Mouse (Mus musculus) CH12.LX (cell line): Measurements from ENCODE around the gene Dgcr2. TPM values are rescaled to one million over a fixed set of nuclear protein-coding genes. Genes with fewer than 3 reads are reported as not detected.

ENCODE experiments used
- DNase-seq: peaks from one replicate; pipeline ENCODE4 v3.0.0-alpha.2; 2013; ENCODE audit errors: extremely low read depth
- H3K27ac ChIP-seq: 2 replicates; pipeline ENCODE4 v1.5.1; 2012; ENCODE audit warnings: low read depth, mild to moderate bottlenecking, control low read depth, moderate library complexity; ENCODE audit not compliant: insufficient read depth
- H3K27me3 ChIP-seq: replicated peaks from 2 replicates; pipeline ENCODE3; 2012; ENCODE audit warnings: inconsistent platforms
- H3K36me3 ChIP-seq, 2 experiments: replicated peaks in 1 of 2; 2 replicates each; pipeline versions ENCODE3 to v1.6.1; 2012; ENCODE audit warnings: inconsistent platforms in 1 of 2, low read length in 1 of 2, mild to moderate bottlenecking in 1 of 2, mixed read lengths in 1 of 2, moderate library complexity in 1 of 2; ENCODE audit not compliant: control insufficient read depth in 1 of 2, insufficient read depth in 1 of 2
- H3K4me1 ChIP-seq, 2 experiments: 2 replicates each; pipeline ENCODE4 v1.6.1; 2012; ENCODE audit warnings: inconsistent platforms in 1 of 2, moderate library complexity in 1 of 2; ENCODE audit not compliant: insufficient read depth in 2 of 2, control insufficient read depth in 1 of 2
- H3K4me2 ChIP-seq: 2 replicates; pipeline ENCODE4 v1.6.1; 2012; ENCODE audit warnings: low read depth, mild to moderate bottlenecking, control low read depth; ENCODE audit not compliant: poor library complexity, insufficient read depth, severe bottlenecking
- H3K4me3 ChIP-seq, 3 experiments: fragments of 150-350 bp in 1 of 3; sonication (generic) in 1 of 3; replicated peaks in 1 of 3; 2 replicates each; pipeline versions ENCODE3 to v1.5.1; 2011 to 2012; ENCODE audit warnings: low read depth in 2 of 3, low read length in 2 of 3, mild to moderate bottlenecking in 2 of 3, moderate library complexity in 2 of 3, control low read depth in 1 of 3, improper control_type of control experiment in 1 of 3, inconsistent platforms in 1 of 3, mixed read lengths in 1 of 3; ENCODE audit not compliant: poor library complexity in 1 of 3
- H3K79me2 ChIP-seq: replicated peaks from 2 replicates; pipeline ENCODE4 v1.6.1; 2012; ENCODE audit warnings: mild to moderate bottlenecking, moderate library complexity; ENCODE audit not compliant: control insufficient read depth, poor library complexity, insufficient read depth, severe bottlenecking; ENCODE audit errors: extremely low read depth
- H3K9ac ChIP-seq: 2 replicates; pipeline ENCODE4 v1.6.1; 2012; ENCODE audit warnings: low read depth, mild to moderate bottlenecking, control low read depth, moderate library complexity; ENCODE audit not compliant: insufficient read depth
- H3K9me3 ChIP-seq: replicated peaks from 2 replicates; pipeline ENCODE3; 2012; ENCODE audit warnings: low read length, inconsistent platforms, mixed read lengths
- CHD1 ChIP-seq: IDR thresholded peaks from 2 replicates; pipeline ENCODE4 v1.6.1; 2012; ENCODE audit warnings: low read depth, low read length, improper control_type of control experiment, inconsistent platforms
- CHD2 ChIP-seq: IDR thresholded peaks from 2 replicates; pipeline ENCODE4 v1.6.1; 2011; ENCODE audit warnings: low read length, improper control_type of control experiment
- CTCF ChIP-seq, 2 experiments: IDR thresholded peaks in 1 of 2; conservative IDR thresholded peaks in 1 of 2; 2 replicates each; pipeline ENCODE4 v1.5.1; 2011 to 2012; ENCODE audit warnings: low read depth in 2 of 2, low read length in 2 of 2, improper control_type of control experiment in 1 of 2, inconsistent platforms in 1 of 2, mild to moderate bottlenecking in 1 of 2, moderate library complexity in 1 of 2
- ETS1 ChIP-seq: conservative IDR thresholded peaks from 2 replicates; pipeline ENCODE4 v1.6.1; 2012; ENCODE audit warnings: low read depth, mild to moderate bottlenecking, inconsistent platforms, low read length, improper control_type of control experiment, moderate library complexity
- GABPA ChIP-seq: IDR thresholded peaks from 2 replicates; pipeline ENCODE4 v1.6.1; 2012; ENCODE audit warnings: low read depth, low read length, improper control_type of control experiment, inconsistent platforms; ENCODE audit not compliant: insufficient replicate concordance
- HCFC1 ChIP-seq: IDR thresholded peaks from 2 replicates; pipeline ENCODE4 v1.6.1; 2012; ENCODE audit warnings: low read depth, mild to moderate bottlenecking, inconsistent platforms, low read length, improper control_type of control experiment
- IRF4 ChIP-seq: IDR thresholded peaks from 2 replicates; pipeline ENCODE4 v1.6.1; 2014; ENCODE audit warnings: low read depth, mild to moderate bottlenecking, inconsistent platforms, low read length, improper control_type of control experiment
- KAT2A ChIP-seq: IDR thresholded peaks from 2 replicates; pipeline ENCODE4 v1.6.1; 2012; ENCODE audit warnings: low read length, improper control_type of control experiment, inconsistent platforms; ENCODE audit not compliant: insufficient replicate concordance
- MAFK ChIP-seq: IDR thresholded peaks from 2 replicates; pipeline ENCODE4 v1.6.1; 2011; ENCODE audit warnings: low read length, improper control_type of control experiment; ENCODE audit not compliant: insufficient replicate concordance
- MAZ ChIP-seq: IDR thresholded peaks from 2 replicates; pipeline ENCODE4 v1.6.1; 2012; ENCODE audit warnings: low read depth, mild to moderate bottlenecking, inconsistent platforms, low read length, improper control_type of control experiment, moderate library complexity
- MEF2A ChIP-seq: IDR thresholded peaks from 2 replicates; pipeline ENCODE4 v1.6.1; 2014; ENCODE audit warnings: low read depth, mild to moderate bottlenecking, inconsistent platforms, low read length, improper control_type of control experiment, borderline replicate concordance
- MYC ChIP-seq: IDR thresholded peaks from 2 replicates; pipeline ENCODE4 v1.6.1; 2011; ENCODE audit warnings: low read depth, mild to moderate bottlenecking, improper control_type of control experiment, low read length
- NELFE ChIP-seq: IDR thresholded peaks from 2 replicates; pipeline ENCODE4 v1.6.1; 2011; ENCODE audit warnings: low read depth, low read length, improper control_type of control experiment
- POLR2AphosphoS2 ChIP-seq: IDR thresholded peaks from 2 replicates; pipeline ENCODE4 v1.6.1; 2011; ENCODE audit warnings: low read depth, low read length, improper control_type of control experiment
- RAD21 ChIP-seq: IDR thresholded peaks from 2 replicates; pipeline ENCODE4 v1.6.1; 2011; ENCODE audit warnings: low read depth, mild to moderate bottlenecking, low read length, improper control_type of control experiment, moderate library complexity
- RCOR1 ChIP-seq: conservative IDR thresholded peaks from 2 replicates; pipeline ENCODE4 v1.6.1; 2012; ENCODE audit warnings: low read depth, mild to moderate bottlenecking, inconsistent platforms, low read length, improper control_type of control experiment
- SIN3A ChIP-seq: IDR thresholded peaks from 2 replicates; pipeline ENCODE4 v1.6.1; 2012; ENCODE audit warnings: low read length, improper control_type of control experiment, inconsistent platforms
- SMC3 ChIP-seq: IDR thresholded peaks from 2 replicates; pipeline ENCODE4 v1.6.1; 2011; ENCODE audit warnings: low read depth, low read length, improper control_type of control experiment
- TBP ChIP-seq: conservative IDR thresholded peaks from 2 replicates; pipeline ENCODE4 v1.6.1; 2011; ENCODE audit warnings: low read depth, low read length, improper control_type of control experiment
- TCF12 ChIP-seq: IDR thresholded peaks from 2 replicates; pipeline ENCODE4 v1.6.1; 2014; ENCODE audit warnings: low read depth, mild to moderate bottlenecking, inconsistent platforms, low read length, improper control_type of control experiment
- USF1 ChIP-seq: IDR thresholded peaks from 2 replicates; pipeline ENCODE4 v1.6.1; 2014; ENCODE audit warnings: low read depth, mild to moderate bottlenecking, inconsistent platforms, low read length, improper control_type of control experiment
- ZMIZ1 ChIP-seq: IDR thresholded peaks from 2 replicates; pipeline ENCODE4 v1.6.1; 2012; ENCODE audit warnings: low read depth, mild to moderate bottlenecking, inconsistent platforms, low read length, improper control_type of control experiment
- ZNF384 ChIP-seq: IDR thresholded peaks from 2 replicates; pipeline ENCODE4 v1.6.1; 2012; ENCODE audit warnings: low read depth, low read length, improper control_type of control experiment, inconsistent platforms
- dilution Hi-C: fragments of 300-500 bp; cut with MboI; formaldehyde crosslinking; loops from 2 replicates; pipeline ENCODE4 v1.14.3; 2020; ENCODE audit warnings: low sequenced_read_pairs; ENCODE audit not compliant: extremely low pct_unique_long_range_greater_than_20kb, extremely low pct_ligation_motif_present
- in situ Hi-C: fragments of 300-500 bp; cut with MboI; formaldehyde crosslinking; loops from 3 replicates; pipeline ENCODE4 v1.14.3; 2019; ENCODE audit warnings: low sequenced_read_pairs, low pct_ligation_motif_present, low pct_unique_long_range_greater_than_20kb, mixed read lengths
- polyA plus RNA-seq: library from polyadenylated mRNA; unstranded; fragments of >175 nt; gene quantifications from 2 replicates; pipeline ENCODE4 v1.2.1, GENCODE M21; 2012; ENCODE audit warnings: low read depth; ENCODE audit not compliant: insufficient read length
- total RNA-seq, 2 experiments: library from RNA; depleted of rRNA; stranded (reverse); fragments of 300-350 nt in 1 of 2; fragments of >200 nt in 1 of 2; gene quantifications; 2 replicates each; pipeline ENCODE4 v1.2.3; 2012 to 2014

Gene Dgcr2
- total and polyA plus RNA-seq, 3 experiments, result 41.5 to 54.8 (median 48.0) TPM

DNA sequence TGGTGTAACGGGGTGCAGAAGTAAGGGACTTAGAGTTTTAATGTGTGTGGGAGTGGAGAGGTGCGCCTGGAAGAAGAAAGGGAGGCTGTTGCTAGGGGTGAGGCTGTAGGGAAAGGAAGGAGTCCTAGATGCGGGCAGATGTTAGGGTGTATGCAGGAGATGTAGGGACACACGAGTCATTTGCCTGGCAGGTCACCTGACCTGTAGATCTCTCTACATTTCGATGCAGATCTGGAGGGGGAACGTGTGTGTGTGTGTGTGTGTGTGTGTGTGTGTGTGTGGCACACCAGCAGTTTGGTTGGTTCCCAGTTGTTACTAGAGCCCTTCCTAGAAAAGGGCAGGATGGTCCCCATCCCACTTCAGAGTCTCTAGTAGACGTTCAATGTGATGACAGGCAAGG, 93.4 kb downstream of the Dgcr2 start:
- dilution Hi-C loops, result no loop called here
- H3K36me3 ChIP-seq, result no peaks in the 10 kb centered on the region

DNA sequence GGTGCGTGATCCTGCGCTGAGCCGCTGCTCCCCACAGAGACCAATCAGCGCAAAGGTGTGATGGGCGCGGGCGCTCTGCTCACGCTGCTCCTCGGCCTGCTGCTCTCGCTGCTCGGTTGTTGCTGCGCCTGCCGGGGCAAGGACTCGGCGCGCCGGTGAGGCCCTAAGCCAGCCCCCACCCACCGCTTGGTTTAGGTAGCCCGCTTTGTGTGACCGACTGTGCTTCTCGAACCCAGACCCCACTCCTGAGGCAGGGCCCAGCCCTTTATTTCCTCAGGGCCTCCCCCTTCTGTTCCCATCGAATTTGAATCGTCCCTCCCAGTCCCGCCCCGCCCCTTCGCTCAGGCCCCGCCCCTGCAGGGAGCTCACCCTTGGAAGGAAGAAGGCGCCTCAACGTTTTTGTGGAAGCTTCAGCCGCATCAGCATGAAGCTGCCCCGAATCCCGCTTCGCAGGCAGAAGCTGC, 93.9 kb downstream of the Dgcr2 start:
- H3K9ac ChIP-seq, result no peak overlapping the region

More for the DNA sequence above, 93.4 kb downstream of the Dgcr2 start:
- no peak for DNase-seq
- Histone ChIP-seq H3K79me2 (no peaks in the 10 kb centered on the region), H3K4me1 (no peaks in the 10 kb centered on the region), H3K4me3 (no peak overlapping the region), H3K27ac (no peak overlapping the region), H3K9ac (no peak overlapping the region), H3K4me2 (no peak overlapping the region), H3K9me3 (peaks cover 16% of the 10 kb centered on the region), H3K27me3 (peaks cover 47% of the 10 kb centered on the region)
- in situ Hi-C loops, result no loop called here
- TF ChIP-seq ZNF384 (no peak), HCFC1 (no peak), NELFE (no peak), MYC (no peak), IRF4 (no peak), TBP (no peak), CHD1 (no peak), MAZ (no peak), ETS1 (no peak)

More for the DNA sequence above, 93.9 kb downstream of the Dgcr2 start:
- H3K36me3 ChIP-seq, result no peaks in the 10 kb centered on the region
- H3K79me2 ChIP-seq, result no peaks in the 10 kb centered on the region
- no peaks in the 10 kb centered on the region for H3K4me1 ChIP-seq
- in situ Hi-C loops (no loop called here), dilution Hi-C loops (no loop called here)
- H3K4me2 ChIP-seq, result no peak overlapping the region
- H3K27ac ChIP-seq, result no peak overlapping the region
- H3K27me3 ChIP-seq, result peaks cover 48% of the 10 kb centered on the region
- no peak for DNase-seq
- H3K9me3 ChIP-seq, result peaks cover 16% of the 10 kb centered on the region
- TF ChIP-seq MEF2A (no peak), CHD2 (no peak), TCF12 (no peak), RCOR1 (no peak), ZMIZ1 (no peak), SIN3A (no peak), MAZ (no peak), CTCF (conservative IDR thresholded peaks at IDR 0.05 in 1 of 2, IDR thresholded peaks at IDR 0.05 in 1 of 2; ENCODE audit: low read depth in 2 of 2, low read length in 2 of 2) (no peak), CHD1 (no peak), USF1 (no peak), ZNF384 (no peak), MAFK (no peak), MYC (no peak), KAT2A (no peak), ETS1 (no peak), SMC3 (no peak), POLR2AphosphoS2 (no peak), GABPA (no peak), RAD21 (no peak)
- TF ChIP-seq, all 38 proteins: peak for 0
- H3K4me3 ChIP-seq, result no peak overlapping the region
